Mouse (Mus musculus) G1E (cell line): Measurements from ENCODE around the gene Cavin1.

Source experiments
- CTCF ChIP-seq: IDR thresholded peaks from 2 replicates; pipeline ENCODE4 v1.5.1; 2012; ENCODE audit warnings: low read depth, low read length, inconsistent platforms, mixed read lengths
- GATA1 ChIP-seq: IDR thresholded peaks from 2 replicates; pipeline ENCODE4 v1.6.1; 2012; ENCODE audit warnings: borderline replicate concordance, low read length, inconsistent platforms, mixed read lengths

GRCm38 (mm10) chr11:100931254-100931921, 39.3 kb downstream of the Cavin1 start:
- TF ChIP-seq CTCF (no peak), GATA1 (no peak)
